Mouse (Mus musculus) left cerebral cortex, postnatal 4 days (tissue): ENCODE results near the gene Egfl8. TPM values are rescaled to one million over a fixed set of nuclear protein-coding genes. Genes with fewer than 3 reads are reported as not detected.

Experiments used
- DNase-seq: peaks from one replicate; pipeline ENCODE4 v3.0.0-alpha.2; 2022
- intact Hi-C: fragments of 180-260 bp; cut with DNase I; formaldehyde crosslinking; loops from one replicate; pipeline ENCODE4 v1.15.1; 2025
- total RNA-seq, 2 experiments: library from RNA; stranded (reverse); gene quantifications; 2 replicates each; pipeline ENCODE4 v1.2.3; 2021

The Egfl8 gene
- total RNA-seq, 2 experiments from 2014 or later, result 4.9 to 5.9 TPM

- DNase-seq, result peak; percentile 98
- intact Hi-C loops, result no loop called here
These were observed 12.3 kb downstream of the Egfl8 start, which contains the start of gene Rnf5 for GRCm38 (mm10) chr17:34603375-34604060. Gene Rnf5 (minus strand): TSS chr17:34603690.

- intact Hi-C loops, result no loop called here
These were observed 14.0 kb downstream of the Egfl8 start for GRCm38 (mm10) chr17:34601796-34602195.

GRCm38 (mm10) chr17:34599891-34600290 lies 15.9 kb downstream of the Egfl8 start:
- DNase-seq, result no peak
- intact Hi-C loops, result loop anchor here (5.0 kb wide), 1 partner anchor 568 kb away; the partner anchor contains the start of genes Rxrb and Slc39a7

More at GRCm38 (mm10) chr17:34601796-34602195, 14.0 kb downstream of the Egfl8 start:
- no peak for DNase-seq

GRCm38 (mm10) chr17:34597566-34598095 lies 18.1 kb downstream of the Egfl8 start, which contains the start of gene Ager:
Gene Ager (plus strand): TSS chr17:34597862.
- DNase-seq, result no peak
- intact Hi-C loops, result loop anchor here (5.0 kb wide), 1 partner anchor 565 kb away; the partner anchor contains the start of genes Rxrb and Slc39a7

- intact Hi-C loops, result loop anchor here (5.0 kb wide), 1 partner anchor 564 kb away; the partner anchor contains the start of genes Rxrb and Slc39a7
These were observed 19.7 kb downstream of the Egfl8 start for GRCm38 (mm10) chr17:34596098-34596497.

GRCm38 (mm10) chr17:34593752-34594525 lies 21.8 kb downstream of the Egfl8 start:
- intact Hi-C loops, result no loop called here
- DNase-seq, result no peak

More at GRCm38 (mm10) chr17:34596098-34596497, 19.7 kb downstream of the Egfl8 start:
- no peak for DNase-seq

GRCm38 (mm10) chr17:34592581-34593549 lies 22.9 kb downstream of the Egfl8 start:
- intact Hi-C loops, result no loop called here
- DNase-seq, result peak; percentile 50

- intact Hi-C loops, result no loop called here
These were observed 23.8 kb downstream of the Egfl8 start for GRCm38 (mm10) chr17:34591994-34592375.

GRCm38 (mm10) chr17:34591029-34591993 lies 24.5 kb downstream of the Egfl8 start, which contains the start of gene Pbx2:
Gene Pbx2 (plus strand): TSS chr17:34591266.
- no peak for DNase-seq
- intact Hi-C loops, result no loop called here

More at GRCm38 (mm10) chr17:34591994-34592375, 23.8 kb downstream of the Egfl8 start:
- DNase-seq, result peak; percentile 97

GRCm38 (mm10) chr17:34590154-34590987 lies 25.4 kb downstream of the Egfl8 start:
- no peak for DNase-seq
- intact Hi-C loops, result no loop called here

- DNase-seq, result no peak
- intact Hi-C loops, result no loop called here
These were observed 26.1 kb downstream of the Egfl8 start, which contains the start of gene Gpsm3 for GRCm38 (mm10) chr17:34589681-34590101. Gene Gpsm3 (plus strand): TSS chr17:34589806.

- intact Hi-C loops, result no loop called here
These were observed 26.6 kb downstream of the Egfl8 start for GRCm38 (mm10) chr17:34589206-34589605.

GRCm38 (mm10) chr17:34588767-34589166 lies 27.0 kb downstream of the Egfl8 start:
- intact Hi-C loops, result no loop called here
- DNase-seq, result no peak

More at GRCm38 (mm10) chr17:34589206-34589605, 26.6 kb downstream of the Egfl8 start:
- DNase-seq, result no peak

GRCm38 (mm10) chr17:34587814-34588213 lies 28.0 kb downstream of the Egfl8 start:
- DNase-seq, result no peak
- intact Hi-C loops, result no loop called here

- peak; percentile 97 for DNase-seq
- intact Hi-C loops, result no loop called here
These were observed 28.4 kb downstream of the Egfl8 start for GRCm38 (mm10) chr17:34587423-34587811.

GRCm38 (mm10) chr17:34586796-34587422 lies 28.9 kb downstream of the Egfl8 start:
- peak; percentile 97 for DNase-seq

More at GRCm38 (mm10) chr17:34586796-34587422, 28.9 kb downstream of the Egfl8 start:
- intact Hi-C loops, result no loop called here
